Mouse (Mus musculus) hindbrain, embryonic 10.5 days (tissue): ENCODE data around the gene Nfe2l1. TPM values are rescaled to one million over a fixed set of nuclear protein-coding genes. Genes with fewer than 3 reads are reported as not detected.
"Not testable (repeated sequence)": the region's sequence is repeated elsewhere in the genome, so short reads cannot be mapped to it uniquely, and the experiment has no call there.

Experiments used
- DNase-seq: peaks from one replicate; pipeline ENCODE4 v3.0.0-alpha.2; 2017; ENCODE audit warnings: low spot score
- H3K27ac ChIP-seq: fragments of 300-500 bp; sonication (generic); 2 replicates; pipeline ENCODE4 v1.5.1; 2016; ENCODE audit warnings: mild to moderate bottlenecking, moderate library complexity
- H3K27me3 ChIP-seq: fragments of 300-500 bp; sonication (generic); 2 replicates; pipeline ENCODE4 v1.6.1; 2016; ENCODE audit warnings: mild to moderate bottlenecking; ENCODE audit not compliant: poor library complexity, insufficient read depth, severe bottlenecking
- H3K36me3 ChIP-seq: fragments of 300-500 bp; sonication (generic); 2 replicates; pipeline ENCODE4 v1.6.1; 2016; ENCODE audit warnings: mild to moderate bottlenecking, moderate library complexity
- H3K4me1 ChIP-seq: fragments of 300-500 bp; sonication (generic); replicated peaks from 2 replicates; pipeline ENCODE4 v1.6.1; 2016; ENCODE audit warnings: mild to moderate bottlenecking
- H3K4me3 ChIP-seq: fragments of 300-500 bp; sonication (generic); 2 replicates; pipeline ENCODE4 v1.5.1; 2016; ENCODE audit warnings: mild to moderate bottlenecking, moderate library complexity
- H3K9me3 ChIP-seq: fragments of 300-500 bp; sonication (generic); 2 replicates; pipeline ENCODE4 v1.6.1; 2016; ENCODE audit warnings: mild to moderate bottlenecking, moderate library complexity
- WGBS: fragments of 180-500 bp; shearing (Covaris S2); methylation state at CpG from one replicate; pipeline ENCODE4 v1.1.7; 2016; 5-methylcytosine and 5-hydroxymethylcytosine counted together
- polyA plus RNA-seq: library from polyadenylated mRNA; unstranded; fragments of >200 nt; fragmentation: Nextera tagmentation; extraction: Ambion mirVana; gene quantifications from 2 replicates; pipeline ENCODE4 v1.2.1, GENCODE M21; 2016

The Nfe2l1 gene
- polyA plus RNA-seq, 1 experiment from 2014 or later, result 65.7 TPM

GRCm38 (mm10) chr11:96862534-96862933 is 32.8 kb upstream of the Nfe2l1 start:
- no peaks in the 10 kb centered on the region for H3K9me3 ChIP-seq
- no peaks in the 10 kb centered on the region for H3K36me3 ChIP-seq
- WGBS, result 63% methylated on average over 12 of the region's 12 CpGs
- H3K27me3 ChIP-seq, result no peaks in the 10 kb centered on the region
- peak overlapping the region; percentile 57 for H3K4me3 ChIP-seq
- peak overlapping the region; percentile 79 for H3K27ac ChIP-seq
- peaks cover 47% of the 10 kb centered on the region for H3K4me1 ChIP-seq
- no peak for DNase-seq

DNA sequence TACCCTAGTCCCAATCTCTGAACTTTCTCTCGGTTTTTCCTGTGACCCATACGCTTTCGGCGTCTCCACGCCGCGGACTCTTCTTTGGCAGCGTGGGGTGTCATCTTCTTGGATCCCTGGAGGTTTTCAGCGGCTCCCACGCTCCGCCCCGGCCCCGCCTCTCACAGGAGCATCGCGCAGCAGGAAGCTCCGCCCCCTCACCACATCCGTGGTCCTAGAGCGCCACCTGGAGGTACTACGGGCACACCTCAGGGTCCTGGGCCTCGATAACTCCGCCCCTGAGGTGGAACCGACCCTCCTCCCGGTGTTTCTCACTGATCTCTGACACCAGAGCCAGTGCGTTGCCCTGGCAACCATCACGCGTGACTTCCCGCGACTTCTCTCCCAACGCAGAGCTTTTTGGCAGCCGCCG is 32.1 kb upstream of the Nfe2l1 start:
- Histone ChIP-seq H3K27ac (peak overlapping the region; percentile 79), H3K27me3 (no peaks in the 10 kb centered on the region), H3K9me3 (no peaks in the 10 kb centered on the region), H3K4me3 (peak overlapping the region; percentile 57), H3K36me3 (no peaks in the 10 kb centered on the region), H3K4me1 (peaks cover 44% of the 10 kb centered on the region)
- WGBS, result 0% methylated on average over 31 of the region's 31 CpGs
- peak; percentile 97 for DNase-seq

DNA sequence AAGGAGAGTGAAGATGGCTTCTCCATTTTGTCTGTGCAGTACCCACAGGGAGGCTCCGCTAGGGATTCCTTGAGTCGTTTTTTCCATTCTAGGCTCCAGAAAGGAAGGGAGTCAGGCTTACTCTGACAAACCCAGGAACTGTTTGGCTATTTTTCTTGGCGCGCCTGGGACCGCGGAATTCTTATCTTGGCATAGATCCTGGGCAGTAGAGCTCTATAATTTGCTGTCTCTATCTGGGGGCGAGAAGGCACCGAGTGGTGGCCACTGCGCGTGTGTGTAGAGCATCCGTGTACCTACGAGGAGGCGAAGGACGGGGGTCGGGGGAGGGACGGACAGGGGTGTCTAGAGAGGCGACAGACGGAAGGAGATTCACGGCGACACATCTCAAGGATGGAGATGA is 31.7 kb upstream of the Nfe2l1 start:
- WGBS, result 2% methylated on average over 20 of the region's 20 CpGs
- H3K9me3 ChIP-seq, result no peaks in the 10 kb centered on the region
- DNase-seq, result no peak
- no peaks in the 10 kb centered on the region for H3K27me3 ChIP-seq
- peak overlapping the region; percentile 57 for H3K4me3 ChIP-seq
- H3K4me1 ChIP-seq, result peaks cover 44% of the 10 kb centered on the region
- H3K36me3 ChIP-seq, result no peaks in the 10 kb centered on the region
- peak overlapping the region; percentile 79; the same call in 1 of the 2 replicates for H3K27ac ChIP-seq

DNA sequence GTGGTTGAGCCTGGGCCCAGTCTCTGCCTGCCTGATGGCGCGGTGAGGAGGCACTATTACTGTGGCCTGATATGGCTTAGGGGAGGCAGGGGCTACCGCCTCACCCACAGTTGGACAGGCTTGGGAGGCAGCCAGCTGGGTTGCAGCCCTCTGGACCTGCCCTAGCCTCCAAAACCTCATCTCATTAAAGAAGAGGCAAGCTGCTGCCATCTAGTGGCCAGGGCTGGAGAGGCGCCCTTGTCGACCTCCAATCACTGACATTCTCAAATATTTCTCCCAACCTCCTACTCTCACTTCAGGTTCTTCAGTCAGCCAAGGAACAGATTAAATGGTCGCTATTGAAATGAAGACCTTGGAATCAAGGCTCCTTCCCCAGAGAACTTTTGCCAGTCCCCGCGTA is 30.8 kb upstream of the Nfe2l1 start:
- peak; percentile 88 for DNase-seq
- 6% methylated on average over 8 of the region's 8 CpGs for WGBS
- H3K4me3 ChIP-seq, result no peak overlapping the region
- peaks cover 44% of the 10 kb centered on the region for H3K4me1 ChIP-seq
- H3K36me3 ChIP-seq, result no peaks in the 10 kb centered on the region
- no peak overlapping the region for H3K27ac ChIP-seq
- H3K9me3 ChIP-seq, result no peaks in the 10 kb centered on the region
- H3K27me3 ChIP-seq, result no peaks in the 10 kb centered on the region

DNA sequence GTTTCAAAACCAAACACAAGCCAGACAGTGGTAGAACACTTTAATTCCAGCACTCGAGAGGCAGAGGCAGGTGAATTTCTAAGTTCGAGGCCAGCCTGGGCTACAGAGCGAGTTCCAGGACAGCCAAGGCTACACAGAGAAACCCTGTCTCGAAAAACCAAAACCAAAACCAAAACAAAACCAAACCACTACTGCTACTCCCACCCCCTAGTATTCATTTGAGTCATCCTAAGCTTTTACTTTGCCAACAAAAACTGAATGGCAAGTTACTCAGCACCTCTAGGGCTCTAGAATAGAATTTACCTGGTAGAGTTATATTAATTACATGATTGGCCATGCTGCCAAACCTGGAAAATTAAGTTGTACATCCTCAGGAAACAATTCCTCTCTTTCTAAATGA is 29.9 kb upstream of the Nfe2l1 start:
- H3K27me3 ChIP-seq, result no peaks in the 10 kb centered on the region
- H3K36me3 ChIP-seq, result no peaks in the 10 kb centered on the region
- 84% methylated on average over 4 of the region's 4 CpGs for WGBS

DNA sequence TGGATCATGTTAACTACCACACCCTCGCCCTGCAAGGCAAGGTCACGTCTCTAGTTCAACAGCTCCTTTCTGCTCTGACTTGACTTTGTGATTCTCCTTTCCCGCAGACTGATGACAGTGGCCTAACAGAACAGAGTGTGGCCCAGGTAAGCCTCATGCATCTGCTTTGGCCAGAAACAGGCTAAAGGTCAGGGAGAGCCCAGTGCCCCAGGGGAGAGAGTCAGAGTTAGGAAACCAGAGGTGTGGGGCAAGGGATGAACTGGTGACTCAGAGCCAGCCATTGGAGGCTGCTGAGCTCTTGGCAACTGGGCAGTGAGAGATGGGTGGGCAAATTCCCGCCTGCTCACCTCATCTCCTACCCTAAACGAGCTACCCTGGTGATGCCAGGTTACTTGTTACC is 27.7 kb upstream of the Nfe2l1 start:
- H3K27me3 ChIP-seq, result no peaks in the 10 kb centered on the region
- H3K4me1 ChIP-seq, result peaks cover 24% of the 10 kb centered on the region
- no peak overlapping the region for H3K27ac ChIP-seq
- H3K9me3 ChIP-seq, result no peaks in the 10 kb centered on the region
- 88% methylated on average over 5 of the region's 5 CpGs for WGBS
- no peaks in the 10 kb centered on the region for H3K36me3 ChIP-seq
- H3K4me3 ChIP-seq, result no peak overlapping the region
- DNase-seq, result no peak

More for the DNA sequence above, 29.9 kb upstream of the Nfe2l1 start:
- no peaks in the 10 kb centered on the region for H3K9me3 ChIP-seq
- H3K4me3 ChIP-seq, result no peak overlapping the region
- H3K4me1 ChIP-seq, result peaks cover 44% of the 10 kb centered on the region
- no peak overlapping the region for H3K27ac ChIP-seq
- no peak for DNase-seq

- peak within 1 kb of the TSS; percentile 82 for H3K27ac ChIP-seq
- whole genome bisulfite sequencing, result 1% methylated on average over 60 of the region's 60 CpGs
- peaks cover 26% of the 10 kb centered on the region for H3K4me1 ChIP-seq
Observed at GRCm38 (mm10) chr11:96849681-96850467, 20.1 kb upstream of the Nfe2l1 start, which contains the start of gene Copz2. Gene Copz2 (plus strand): TSS chr11:96849870.

GRCm38 (mm10) chr11:96849145-96849544 is 19.4 kb upstream of the Nfe2l1 start:
- WGBS, result 70% methylated on average over 5 of the region's 5 CpGs
- not testable (repeated sequence) for H3K36me3 ChIP-seq, H3K27ac ChIP-seq, H3K9me3 ChIP-seq, DNase-seq
- peaks cover 13% of the 10 kb centered on the region for H3K27me3 ChIP-seq
- peak overlapping the region; percentile 75 for H3K4me3 ChIP-seq
- peaks cover 26% of the 10 kb centered on the region for H3K4me1 ChIP-seq

More at GRCm38 (mm10) chr11:96849681-96850467, 20.1 kb upstream of the Nfe2l1 start, which contains the start of gene Copz2:
- Histone ChIP-seq H3K36me3 (no peaks in the 10 kb centered on the region), H3K27me3 (peaks cover 13% of the 10 kb centered on the region), H3K4me3 (peak within 1 kb of the TSS; percentile 75), H3K9me3 (no peaks in the 10 kb centered on the region)
- peak; percentile 66 for DNase-seq

GRCm38 (mm10) chr11:96848694-96849093 is 18.9 kb upstream of the Nfe2l1 start:
- 56% methylated on average over 9 of the region's 9 CpGs for WGBS

GRCm38 (mm10) chr11:96847240-96847639 is 17.5 kb upstream of the Nfe2l1 start:
- DNase-seq, result no peak
- Histone ChIP-seq H3K4me3 (no peak overlapping the region), H3K36me3 (no peaks in the 10 kb centered on the region), H3K4me1 (peaks cover 26% of the 10 kb centered on the region), H3K27ac (no peak overlapping the region), H3K9me3 (no peaks in the 10 kb centered on the region), H3K27me3 (peaks cover 13% of the 10 kb centered on the region)
- WGBS, result 61% methylated on average over 3 of the region's 3 CpGs

More at GRCm38 (mm10) chr11:96848694-96849093, 18.9 kb upstream of the Nfe2l1 start:
- no peaks in the 10 kb centered on the region for H3K9me3 ChIP-seq
- H3K27ac ChIP-seq, result no peak overlapping the region
- no peak for DNase-seq
- H3K36me3 ChIP-seq, result no peaks in the 10 kb centered on the region
- peaks cover 26% of the 10 kb centered on the region for H3K4me1 ChIP-seq
- no peak overlapping the region for H3K4me3 ChIP-seq
- H3K27me3 ChIP-seq, result peaks cover 13% of the 10 kb centered on the region

DNA sequence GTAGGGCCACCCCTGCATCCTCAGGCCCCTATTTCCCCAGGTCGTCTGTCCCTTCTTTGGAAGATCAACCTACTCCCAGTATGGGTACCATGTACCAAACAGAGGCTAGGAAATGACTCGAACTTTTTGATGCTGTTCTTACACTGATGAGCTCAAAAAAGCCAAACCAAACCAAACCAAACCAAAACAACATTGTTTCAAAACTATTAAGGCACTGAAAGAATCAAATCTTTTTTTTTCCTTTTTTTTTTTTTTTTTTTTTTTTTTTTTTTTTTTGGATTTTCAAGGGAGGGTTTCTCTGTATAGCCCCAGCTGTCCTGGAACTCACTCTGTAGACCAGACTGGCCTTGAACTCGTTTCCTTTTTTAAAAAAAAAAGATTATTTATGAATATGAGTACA is 13.9 kb upstream of the Nfe2l1 start:
- Histone ChIP-seq H3K9me3 (no peaks in the 10 kb centered on the region), H3K4me3 (no peak overlapping the region), H3K36me3 (no peaks in the 10 kb centered on the region), H3K27ac (no peak overlapping the region; the same call in 1 of the 2 replicates), H3K4me1 (peaks cover 16% of the 10 kb centered on the region), H3K27me3 (no peaks in the 10 kb centered on the region)
- DNase-seq, result no peak
- WGBS, result 60% methylated on average over 3 of the region's 3 CpGs

DNA sequence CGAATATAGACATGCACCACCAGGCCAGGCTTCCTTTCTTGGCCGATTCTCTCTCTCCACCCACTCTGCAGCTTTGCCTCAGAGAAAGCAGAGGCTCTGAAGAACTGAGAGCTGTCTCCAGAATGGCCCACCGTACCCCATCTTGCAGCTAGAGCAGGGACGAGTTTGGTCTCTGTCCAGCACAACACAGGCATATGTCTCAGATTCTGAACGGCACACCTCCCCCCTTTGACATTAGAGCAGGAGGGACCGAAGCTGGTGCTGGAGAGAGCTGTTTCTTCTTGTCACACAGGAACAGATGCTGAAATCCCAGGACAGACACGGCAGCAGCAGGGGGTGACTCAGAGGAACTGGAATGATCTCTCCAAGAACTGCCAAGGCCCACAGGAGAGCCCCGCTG is 10.5 kb upstream of the Nfe2l1 start:
- Histone ChIP-seq H3K4me3 (no peak overlapping the region), H3K4me1 (peaks cover 16% of the 10 kb centered on the region), H3K9me3 (no peaks in the 10 kb centered on the region), H3K36me3 (no peaks in the 10 kb centered on the region), H3K27me3 (no peaks in the 10 kb centered on the region), H3K27ac (0 out of 2 replicates have a peak overlapping the region, but pooled peaks have one; percentile 24)
- WGBS, result 45% methylated on average over 8 of the region's 8 CpGs
- DNase-seq, result no peak

- H3K9me3 ChIP-seq, result no peaks in the 10 kb centered on the region
- H3K27ac ChIP-seq, result 0 out of 2 replicates have a peak overlapping the region, but pooled peaks have one; percentile 24
- no peaks in the 10 kb centered on the region for H3K36me3 ChIP-seq
- DNase-seq, result no peak
- no peaks in the 10 kb centered on the region for H3K27me3 ChIP-seq
- WGBS, result 73% methylated on average over 3 of the region's 3 CpGs
- peaks cover 16% of the 10 kb centered on the region for H3K4me1 ChIP-seq
- no peak overlapping the region for H3K4me3 ChIP-seq
Observed at GRCm38 (mm10) chr11:96839877-96840276, 10.1 kb upstream of the Nfe2l1 start.
